Comparison of ENCODE assay signal across 14 mouse cellular contexts in the genomic region with DNA sequence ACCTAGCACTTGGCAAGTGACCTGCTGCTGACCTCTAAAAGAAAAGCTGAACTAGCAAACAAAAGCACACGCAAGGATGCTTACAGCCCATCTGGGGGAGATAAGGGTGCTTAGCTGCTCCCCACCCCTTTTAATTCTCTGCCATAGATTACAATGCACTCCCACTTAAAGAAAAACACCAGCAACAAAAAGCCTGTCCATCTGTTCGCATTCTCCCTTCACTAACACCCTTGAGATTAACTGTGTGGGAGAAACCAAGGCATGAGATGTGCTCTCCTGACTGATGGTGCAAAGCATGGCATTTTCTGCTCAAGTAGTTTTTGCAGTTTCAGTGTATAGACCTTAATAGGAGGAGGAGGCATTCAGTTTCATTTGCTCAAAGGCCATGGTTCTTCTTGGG.
DNase-seq lines count a peak whose midpoint lies in the region; ATAC-seq and TF ChIP-seq lines count a peak whose summit lies in the region.
"Had no signal": no experiment of that assay in that cellular context is flagged by ENCODE, and none has a peak within 500 bp of the region (broad histone marks: within the 10 kb centered on the region; RNA-seq: fewer than 3 reads in every experiment).

No protein-coding gene starts in this region.

- no peak for TF ChIP-seq CTCF in liver, embryonic 14.5 days (IDR thresholded peaks at IDR 0.05; ENCODE audit: low read depth)

- H3K27me3 ChIP-seq in forebrain, embryonic 11.5 days (ENCODE audit: control insufficient read depth, insufficient read depth, low read length): no peaks in the 10 kb centered on the region
- H3K27me3 ChIP-seq in forebrain, embryonic 15.5 days: no peaks in the 10 kb centered on the region
- no peaks in the 10 kb centered on the region for H3K27me3 ChIP-seq in liver, embryonic 14.5 days (ENCODE audit: control insufficient read depth, insufficient read depth, low read length)
- H3K27me3 ChIP-seq in embryonic facial prominence, embryonic 11.5 days (ENCODE audit: control insufficient read depth, insufficient read depth, low read length): no peaks in the 10 kb centered on the region
- H3K27me3 ChIP-seq in neural tube, embryonic 13.5 days: no peaks in the 10 kb centered on the region
- H3K27me3 ChIP-seq: heart, embryonic 13.5 days had no signal

- H3K4me2 ChIP-seq in forebrain, embryonic 11.5 days (ENCODE audit: low read depth, low read length, severe bottlenecking): no peak overlapping the region
- H3K4me2 ChIP-seq in forebrain, embryonic 15.5 days (replicated peaks): no peak overlapping the region
- no peak overlapping the region for H3K4me2 ChIP-seq in liver, embryonic 14.5 days (ENCODE audit: low read depth)
- no peak overlapping the region for H3K4me2 ChIP-seq in embryonic facial prominence, embryonic 11.5 days (ENCODE audit: low read depth, low read length)
- no peak overlapping the region for H3K4me2 ChIP-seq in neural tube, embryonic 13.5 days
- H3K4me2 ChIP-seq: heart, embryonic 13.5 days had no signal

- H3K4me1 ChIP-seq in forebrain, embryonic 11.5 days (replicated peaks; ENCODE audit: control insufficient read depth, insufficient read depth, low read length): peaks cover 5% of the 10 kb centered on the region
- no peaks in the 10 kb centered on the region for H3K4me1 ChIP-seq in forebrain, embryonic 15.5 days
- peaks cover 4 to 7% of the 10 kb centered on the region in 2 experiments; a peak in 3 of 4 replicates for H3K4me1 ChIP-seq in liver, embryonic 14.5 days (replicated peaks; ENCODE audit: control insufficient read depth in 2 of 2, insufficient read depth in 2 of 2, low read length in 1 of 2)
- no peaks in the 10 kb centered on the region for H3K4me1 ChIP-seq in embryonic facial prominence, embryonic 11.5 days (ENCODE audit: control insufficient read depth, insufficient read depth, low read length)
- peaks cover 4% of the 10 kb centered on the region for H3K4me1 ChIP-seq in neural tube, embryonic 13.5 days (replicated peaks)

- H3K9me3 ChIP-seq in forebrain, embryonic 11.5 days (ENCODE audit: control insufficient read depth, low read length): no peaks in the 10 kb centered on the region
- H3K9me3 ChIP-seq in forebrain, embryonic 15.5 days: no peaks in the 10 kb centered on the region
- no peaks in the 10 kb centered on the region for H3K9me3 ChIP-seq in liver, embryonic 14.5 days (ENCODE audit: control insufficient read depth, low read length)
- H3K9me3 ChIP-seq in embryonic facial prominence, embryonic 11.5 days (replicated peaks; ENCODE audit: control insufficient read depth, low read length): no peaks in the 10 kb centered on the region
- H3K9me3 ChIP-seq in neural tube, embryonic 13.5 days: no peaks in the 10 kb centered on the region
- H3K9me3 ChIP-seq: heart, embryonic 13.5 days had no signal

- H3K9ac ChIP-seq in forebrain, embryonic 11.5 days (ENCODE audit: low read length): no peak overlapping the region
- H3K9ac ChIP-seq in forebrain, embryonic 15.5 days (replicated peaks): no peak overlapping the region
- no peak overlapping the region for H3K9ac ChIP-seq in liver, embryonic 14.5 days (replicated peaks)
- H3K9ac ChIP-seq in embryonic facial prominence, embryonic 11.5 days (replicated peaks; ENCODE audit: low read length): no peak overlapping the region
- no peak overlapping the region for H3K9ac ChIP-seq in neural tube, embryonic 13.5 days
- H3K9ac ChIP-seq: heart, embryonic 13.5 days had no signal

- DNase-seq in forebrain, embryonic 11.5 days (ENCODE audit: low spot score): no peak
- DNase-seq in liver, embryonic 14.5 days (ENCODE audit: low read depth in 3 of 3, low spot score in 3 of 3): no peak
- no peak for DNase-seq in liver
- DNase-seq in embryonic facial prominence, embryonic 11.5 days (ENCODE audit: low spot score): peak; percentile 15
- no peak for DNase-seq in heart, adult 9 months (ENCODE audit: low spot score in 2 of 2)
- no peak for DNase-seq in right cerebral cortex, adult 18-20 months
- DNase-seq: cerebellum, postnatal 10 days; gastrocnemius, postnatal 14 days; lung, postnatal 10 days had no signal

- 0 out of 2 replicates have a peak, but pooled peaks have one; percentile 8 for TF ChIP-seq EP300 in liver, embryonic 14.5 days (IDR thresholded peaks at IDR 0.05; ENCODE audit: low read depth)

- no peak overlapping the region for H3K4me3 ChIP-seq in forebrain, embryonic 11.5 days (ENCODE audit: low read depth, low read length)
- no peak overlapping the region for H3K4me3 ChIP-seq in forebrain, embryonic 15.5 days
- no peak overlapping the region for H3K4me3 ChIP-seq in liver, embryonic 14.5 days (ENCODE audit: insufficient read depth in 1 of 2, low read depth in 2 of 2, low read length in 2 of 2)
- H3K4me3 ChIP-seq in embryonic facial prominence, embryonic 11.5 days (ENCODE audit: low read depth, low read length): no peak overlapping the region
- no peak overlapping the region for H3K4me3 ChIP-seq in neural tube, embryonic 13.5 days
- H3K4me3 ChIP-seq: erythroblast, embryonic 14.5 days; heart, embryonic 13.5 days had no signal

- H3K27ac ChIP-seq in forebrain, embryonic 11.5 days (ENCODE audit: low read depth, low read length): no peak overlapping the region
- no peak overlapping the region for H3K27ac ChIP-seq in forebrain, embryonic 15.5 days (replicated peaks)
- H3K27ac ChIP-seq in liver, embryonic 14.5 days: no peak overlapping the region
- no peak overlapping the region for H3K27ac ChIP-seq in embryonic facial prominence, embryonic 11.5 days (replicated peaks; ENCODE audit: low read depth, low read length)
- no peak overlapping the region for H3K27ac ChIP-seq in neural tube, embryonic 13.5 days (replicated peaks)
- H3K27ac ChIP-seq: heart, embryonic 13.5 days had no signal

- H3K36me3 ChIP-seq in forebrain, embryonic 11.5 days (ENCODE audit: control insufficient read depth, insufficient read depth, low read length): no peaks in the 10 kb centered on the region
- no peaks in the 10 kb centered on the region for H3K36me3 ChIP-seq in forebrain, embryonic 15.5 days
- H3K36me3 ChIP-seq in liver, embryonic 14.5 days (replicated peaks; ENCODE audit: control insufficient read depth, insufficient read depth, low read depth): no peaks in the 10 kb centered on the region
- no peaks in the 10 kb centered on the region for H3K36me3 ChIP-seq in embryonic facial prominence, embryonic 11.5 days (replicated peaks; ENCODE audit: control insufficient read depth, insufficient read depth, low read depth, low read length)
- H3K36me3 ChIP-seq in neural tube, embryonic 13.5 days: no peaks in the 10 kb centered on the region
- H3K36me3 ChIP-seq: heart, embryonic 13.5 days had no signal

- peak; percentile 79 for ATAC-seq in forebrain, embryonic 11.5 days (replicated peaks; ENCODE audit: low FRiP score)
- no peak for ATAC-seq in forebrain, embryonic 15.5 days (replicated peaks)
- ATAC-seq in liver, embryonic 14.5 days (ENCODE audit: insufficient read depth): peak; percentile 59; the same call in 1 of the 2 replicates
- ATAC-seq in embryonic facial prominence, embryonic 11.5 days (replicated peaks; ENCODE audit: insufficient number of reproducible peaks, low FRiP score, low TSS enrichment, low read depth): peak; percentile 67; the same call in 1 of the 2 replicates
- ATAC-seq in neural tube, embryonic 13.5 days (ENCODE audit: low read depth): peak; percentile 32; the same call in 1 of the 2 replicates
- ATAC-seq: activated CD4-positive, CD25-positive, alpha-beta regulatory T cell, adult 4 months had no signal

- 15% methylated on average over 2 of the region's 2 CpGs for WGBS in forebrain, embryonic 11.5 days
- WGBS in forebrain, embryonic 15.5 days: 10% methylated on average over 2 of the region's 2 CpGs
- 20% methylated on average over 2 of the region's 2 CpGs for WGBS in liver, embryonic 14.5 days (ENCODE audit: insufficient replicate concordance)
- 33% methylated on average over 2 of the region's 2 CpGs for WGBS in embryonic facial prominence, embryonic 11.5 days
- WGBS in neural tube, embryonic 13.5 days: 7% methylated on average over 2 of the region's 2 CpGs
